Mouse (Mus musculus): ENCODE data around the gene Yju2. TPM values are rescaled to one million over a fixed set of nuclear protein-coding genes. Genes with fewer than 3 reads are reported as not detected.

Gene Yju2
- polyA plus RNA-seq, 1 experiment from 2014 or later: 15.0 TPM

- DNase-seq (ENCODE audit: low read depth, low spot score): no peak
- ChIA-PET CTCF (interaction anchor here (0.8 to 2.7 kb wide), 8 partner anchors 10 to 80 kb away, joined by 3 to 18 read pairs (median 4); partner anchors contain the start of genes Mpnd, Sh3gl1 and Stap2), POLR2A (interaction anchor here (0.6 to 1.3 kb wide), 3 partner anchors 9 to 33 kb away, joined by 3 to 8 read pairs (median 3); no protein-coding TSS in a partner anchor)
- peak; percentile 61 for ATAC-seq
- in situ Hi-C loops (cut with MboI; ENCODE audit: low pct_unique_long_range_greater_than_20kb): no loop called here
- TF ChIP-seq CTCF (IDR thresholded peaks at IDR 0.05): peak; percentile 97
- peaks cover 5% of the 10 kb centered on the region for H3K27me3 ChIP-seq
Observed at GRCm38 (mm10) chr17:55976255-55976862, 17.5 kb downstream of the Yju2 start.

- CTCF ChIA-PET: interaction anchor here (0.9 to 2.7 kb wide), 4 partner anchors 20 to 79 kb away, joined by 3 to 18 read pairs (median 4); partner anchors contain the start of genes Mpnd and Stap2
- peaks cover 5% of the 10 kb centered on the region for H3K27me3 ChIP-seq
- ATAC-seq (no peak), DNase-seq (ENCODE audit: low read depth, low spot score) (no peak)
- POLR2A ChIA-PET: no interaction called here
- in situ Hi-C loops (cut with MboI; ENCODE audit: low pct_unique_long_range_greater_than_20kb): no loop called here
- TF ChIP-seq CTCF (IDR thresholded peaks at IDR 0.05): no peak
Observed at GRCm38 (mm10) chr17:55977301-55977700, 18.4 kb downstream of the Yju2 start.

- POLR2A ChIA-PET: interaction anchor here (0.5 to 1.0 kb wide), 3 partner anchors 15 to 267 kb away, joined by 3 to 4 read pairs (median 3); no protein-coding TSS in a partner anchor
Observed at GRCm38 (mm10) chr17:55986030-55986961, 27.4 kb downstream of the Yju2 start, which contains the start of gene Fsd1. TSS of gene Fsd1 (plus strand) at chr17:55986509.

GRCm38 (mm10) chr17:55990278-55990898 lies 31.5 kb downstream of the Yju2 start:
- no peak for TF ChIP-seq CTCF (IDR thresholded peaks at IDR 0.05)
- CTCF ChIA-PET: no interaction called here
- POLR2A ChIA-PET: no interaction called here
- DNase-seq (ENCODE audit: low read depth, low spot score): no peak
- no peaks in the 10 kb centered on the region for H3K27me3 ChIP-seq
- in situ Hi-C loops (cut with MboI; ENCODE audit: low pct_unique_long_range_greater_than_20kb): no loop called here
- ATAC-seq: no peak

More at GRCm38 (mm10) chr17:55986030-55986961, 27.4 kb downstream of the Yju2 start, which contains the start of gene Fsd1:
- H3K27me3 ChIP-seq: no peaks in the 10 kb centered on the region
- DNase-seq (ENCODE audit: low read depth, low spot score): no peak
- CTCF ChIA-PET: no interaction called here
- no peak for TF ChIP-seq CTCF (IDR thresholded peaks at IDR 0.05)
- ATAC-seq: peak; percentile 61
- in situ Hi-C loops (cut with MboI; ENCODE audit: low pct_unique_long_range_greater_than_20kb): no loop called here

GRCm38 (mm10) chr17:55996007-55996406 lies 37.1 kb downstream of the Yju2 start:
- in situ Hi-C loops (cut with MboI; ENCODE audit: low pct_unique_long_range_greater_than_20kb): no loop called here
- POLR2A ChIA-PET: interaction anchor here (1.5 kb wide), 1 partner anchor 12 kb away, joined by 6 read pairs; no protein-coding TSS in a partner anchor

GRCm38 (mm10) chr17:55999794-56000499 lies 41.0 kb downstream of the Yju2 start:
- ATAC-seq (peak; percentile 17), DNase-seq (ENCODE audit: low read depth, low spot score) (no peak)
- in situ Hi-C loops (cut with MboI; ENCODE audit: low pct_unique_long_range_greater_than_20kb): loop anchor here (25.0 kb wide), 1 partner anchor 288 kb away; the partner anchor contains the start of gene Pot1b
- no peaks in the 10 kb centered on the region for H3K27me3 ChIP-seq
- ChIA-PET POLR2A (no interaction called here), CTCF (interaction anchor here (1.0 to 1.2 kb wide), 2 partner anchors 18 to 57 kb away, joined by 3 read pairs; no protein-coding TSS in a partner anchor)
- no peak for TF ChIP-seq CTCF (IDR thresholded peaks at IDR 0.05)

More at GRCm38 (mm10) chr17:55996007-55996406, 37.1 kb downstream of the Yju2 start:
- CTCF ChIA-PET: no interaction called here
- TF ChIP-seq CTCF (IDR thresholded peaks at IDR 0.05): no peak
- H3K27me3 ChIP-seq: no peaks in the 10 kb centered on the region
- no peak for ATAC-seq
- DNase-seq (ENCODE audit: low read depth, low spot score): no peak

- CTCF ChIA-PET: no interaction called here
- no peak for TF ChIP-seq CTCF (IDR thresholded peaks at IDR 0.05)
- ATAC-seq (no peak), DNase-seq (ENCODE audit: low read depth, low spot score) (no peak)
- in situ Hi-C loops (cut with MboI; ENCODE audit: low pct_unique_long_range_greater_than_20kb): loop anchor here (25.0 kb wide), 1 partner anchor 291 kb away; the partner anchor contains the start of gene Pot1b
- no peaks in the 10 kb centered on the region for H3K27me3 ChIP-seq
- POLR2A ChIA-PET: no interaction called here
Observed at GRCm38 (mm10) chr17:56003000-56003399, 44.1 kb downstream of the Yju2 start.

- no peak for TF ChIP-seq CTCF (IDR thresholded peaks at IDR 0.05)
- ChIA-PET CTCF (interaction anchor here (1.0 to 1.7 kb wide), 3 partner anchors 29 to 302 kb away, joined by 3 to 4 read pairs (median 3); partner anchors contain the start of gene Sh3gl1), POLR2A (interaction anchor here (0.7 kb wide), 1 partner anchor 11 kb away, joined by 3 read pairs; no protein-coding TSS in a partner anchor)
- in situ Hi-C loops (cut with MboI; ENCODE audit: low pct_unique_long_range_greater_than_20kb): loop anchor here (25.0 kb wide), 1 partner anchor 293 kb away; the partner anchor contains the start of gene Pot1b
- no peaks in the 10 kb centered on the region for H3K27me3 ChIP-seq
- no peak for ATAC-seq
- peak; percentile 85 for DNase-seq (ENCODE audit: low read depth, low spot score)
Observed at GRCm38 (mm10) chr17:56005415-56006061, 46.6 kb downstream of the Yju2 start, which contains the start of the genes Stap2 and Mpnd. TSS of gene Stap2 (minus strand) at chr17:56005584. TSS of gene Mpnd (plus strand) at chr17:56005711.

GRCm38 (mm10) chr17:56006956-56007355 lies 48.1 kb downstream of the Yju2 start:
- CTCF ChIA-PET: interaction anchor here (1.7 kb wide), 1 partner anchor 29 kb away, joined by 3 read pairs; the partner anchor contains the start of gene Sh3gl1

More at GRCm38 (mm10) chr17:56006956-56007355, 48.1 kb downstream of the Yju2 start:
- H3K27me3 ChIP-seq: no peaks in the 10 kb centered on the region
- no peak for DNase-seq (ENCODE audit: low read depth, low spot score)
- ATAC-seq: no peak
- in situ Hi-C loops (cut with MboI; ENCODE audit: low pct_unique_long_range_greater_than_20kb): loop anchor here (25.0 kb wide), 1 partner anchor 295 kb away; the partner anchor contains the start of gene Pot1b
- TF ChIP-seq CTCF (IDR thresholded peaks at IDR 0.05): no peak
- POLR2A ChIA-PET: no interaction called here

All from Patski (cell line).